Mouse (Mus musculus): Measurements from ENCODE around the gene Cnih2.
"Not testable (repeated sequence)": the region's sequence is repeated elsewhere in the genome, so short reads cannot be mapped to it uniquely, and the experiment has no call there.

The Cnih2 gene

GRCm38 (mm10) chr19:5094243-5094632 is 4.1 kb downstream of the Cnih2 start:
- peak; percentile 99 to 100 for DNase-seq (ENCODE audit: low spot score in 2 of 2)

DNA sequence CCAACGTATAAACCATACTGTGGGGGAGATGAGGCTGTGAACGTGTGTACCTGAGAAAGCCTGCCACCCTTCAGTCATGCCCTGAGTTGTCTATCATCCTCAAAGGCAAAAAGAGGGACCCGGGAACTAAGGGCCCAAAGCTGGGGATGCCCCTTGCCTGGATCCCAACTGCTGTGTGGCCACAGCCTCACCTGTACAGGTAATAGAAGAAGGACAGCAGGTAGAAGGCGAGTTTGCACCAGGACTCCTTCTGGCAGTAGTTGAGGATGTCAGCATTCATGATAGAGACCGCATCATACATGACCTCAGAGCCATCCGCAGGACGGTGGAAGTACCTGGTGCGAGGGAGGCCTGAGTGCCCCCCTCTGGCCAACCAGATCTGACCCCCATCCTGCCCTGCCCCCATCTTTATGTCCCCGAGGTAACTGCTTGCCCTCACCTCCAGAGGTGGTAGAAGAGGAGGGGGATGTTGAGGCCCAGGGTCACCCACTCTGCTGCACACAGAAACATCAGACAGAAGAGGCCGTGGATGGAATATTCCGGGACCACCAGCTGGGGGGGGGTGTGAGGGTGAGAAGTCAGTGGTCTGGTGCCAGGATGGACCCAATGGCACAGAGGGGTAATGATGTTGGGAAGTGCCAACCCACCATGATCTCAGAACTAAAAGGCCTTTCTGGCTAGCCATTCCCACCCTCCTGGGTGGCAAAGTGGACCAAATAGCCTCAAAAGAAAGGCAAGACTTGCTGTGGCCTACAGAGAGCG is 4.7 kb downstream of the Cnih2 start:
- no peak for DNase-seq (ENCODE audit: low spot score in 2 of 2)

GRCm38 (mm10) chr19:5092083-5092482 is 6.2 kb downstream of the Cnih2 start:
- DNase-seq (ENCODE audit: low spot score in 2 of 2), result no peak

GRCm38 (mm10) chr19:5089324-5089723 is 9.0 kb downstream of the Cnih2 start:
- DNase-seq (ENCODE audit: low spot score in 2 of 2), result no peak

GRCm38 (mm10) chr19:5087884-5088728 is 10.2 kb downstream of the Cnih2 start, which contains the start of gene Yif1a:
Yif1a (plus strand) TSS chr19:5088538.
- peak; percentile 95 to 96 for DNase-seq (ENCODE audit: low spot score in 2 of 2)

GRCm38 (mm10) chr19:5086533-5086932 is 11.8 kb downstream of the Cnih2 start:
- DNase-seq (ENCODE audit: low spot score in 2 of 2), result not testable (repeated sequence)

- peak in 1 of 2 experiments; percentile 57 for DNase-seq (ENCODE audit: low spot score in 2 of 2)
Measured at GRCm38 (mm10) chr19:5085145-5085863, 13.0 kb downstream of the Cnih2 start, which contains the start of gene Tmem151a. Tmem151a (minus strand) TSS chr19:5085531.

- no peak for DNase-seq (ENCODE audit: low spot score in 2 of 2)
Measured at GRCm38 (mm10) chr19:5084834-5085144, 13.5 kb downstream of the Cnih2 start.

- DNase-seq (ENCODE audit: low spot score in 2 of 2), result peak in 1 of 2 experiments; percentile 62
Measured at GRCm38 (mm10) chr19:5083961-5084833, 14.1 kb downstream of the Cnih2 start.

DNA sequence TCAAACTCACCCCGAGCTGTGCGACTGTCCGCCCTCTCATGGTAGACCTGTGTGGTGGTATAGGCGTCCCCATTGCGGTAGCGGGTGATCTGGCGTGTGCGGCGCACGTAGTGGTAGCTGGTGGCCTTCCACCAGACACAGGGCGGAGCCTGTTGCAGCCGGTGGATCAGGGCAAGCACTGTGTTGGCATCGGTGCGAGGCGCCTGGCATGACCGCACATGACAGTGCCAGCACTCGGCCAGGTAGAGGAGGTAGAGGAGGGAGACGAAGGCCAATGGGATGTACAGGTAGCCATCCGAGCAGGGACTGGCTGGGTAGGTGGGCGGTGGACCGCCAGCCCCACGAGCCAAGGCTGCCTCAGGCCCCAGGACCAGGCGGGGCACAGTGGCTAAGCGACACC is 15.7 kb downstream of the Cnih2 start:
- no peak for DNase-seq (ENCODE audit: low spot score in 2 of 2)

DNA sequence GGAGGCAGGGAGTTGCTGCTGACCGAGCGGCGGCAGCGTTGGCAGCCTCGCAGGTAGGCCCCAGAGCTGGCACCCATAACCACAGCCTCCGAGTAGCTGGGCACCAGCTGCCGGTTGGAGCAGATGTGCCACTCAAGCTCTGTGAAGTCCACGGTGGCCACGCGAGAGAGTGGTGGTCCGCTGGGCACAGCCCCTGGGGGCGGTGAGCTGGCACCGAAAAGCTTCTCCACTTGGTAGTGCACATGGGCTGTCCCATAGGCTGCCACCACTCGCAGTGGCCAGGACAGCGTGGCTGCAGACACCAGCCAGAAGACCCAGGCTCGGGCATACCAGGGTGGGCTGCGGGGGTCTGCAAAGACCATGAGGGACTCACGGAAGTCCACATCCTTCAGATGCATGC is 16.3 kb downstream of the Cnih2 start:
- no peak for DNase-seq (ENCODE audit: low spot score in 2 of 2)

- DNase-seq (ENCODE audit: low spot score in 2 of 2), result no peak
Measured at GRCm38 (mm10) chr19:5079279-5079678, 19.0 kb downstream of the Cnih2 start.

- DNase-seq (ENCODE audit: low spot score in 2 of 2), result no peak
Measured at GRCm38 (mm10) chr19:5073518-5073917, 24.8 kb downstream of the Cnih2 start.

DNA sequence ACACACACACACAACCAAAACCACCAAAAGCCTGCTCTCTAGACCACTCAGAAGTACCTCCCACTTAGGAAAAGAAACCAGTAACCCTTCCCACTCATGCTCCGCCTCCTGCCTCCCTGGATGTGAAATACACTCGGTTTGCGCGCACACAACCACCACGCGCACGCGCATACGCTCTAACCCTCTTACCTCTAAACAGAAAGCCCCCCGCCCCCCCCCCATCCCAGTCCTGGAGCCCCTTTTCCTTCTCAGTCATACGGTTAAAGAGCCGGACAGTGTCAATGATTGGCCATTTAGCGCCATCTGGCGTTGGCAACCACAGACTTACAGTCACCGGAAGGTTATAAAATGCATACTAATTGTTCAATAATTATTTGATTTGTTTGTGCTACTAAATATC is 25.3 kb downstream of the Cnih2 start:
- no peak for DNase-seq (ENCODE audit: low spot score in 2 of 2)

GRCm38 (mm10) chr19:5072389-5073019 is 25.8 kb downstream of the Cnih2 start:
- no peak for DNase-seq (ENCODE audit: low spot score in 2 of 2)

- DNase-seq (ENCODE audit: low spot score in 2 of 2), result no peak
Measured at GRCm38 (mm10) chr19:5071545-5072369, 26.6 kb downstream of the Cnih2 start.

DNA sequence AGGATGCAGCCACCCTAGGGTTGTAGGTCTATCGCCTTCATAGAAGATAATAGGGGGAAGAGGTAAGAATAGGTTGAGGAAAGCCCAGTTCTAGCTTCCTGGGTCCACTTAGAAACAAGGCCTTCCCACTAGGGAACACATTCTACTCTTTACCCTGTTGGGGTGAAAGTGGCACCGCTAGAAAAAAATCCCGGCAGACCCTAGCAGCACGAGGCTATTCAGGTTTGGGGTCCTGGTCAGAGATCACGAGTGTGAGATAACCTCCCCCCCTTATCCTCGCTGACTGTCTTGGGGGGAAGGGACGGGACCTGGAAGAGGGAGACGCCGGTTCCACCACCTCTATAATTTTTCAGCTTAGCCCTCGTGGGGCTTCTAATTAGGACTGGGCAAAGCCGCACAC is 27.2 kb downstream of the Cnih2 start:
- no peak for DNase-seq (ENCODE audit: low spot score in 2 of 2)

DNA sequence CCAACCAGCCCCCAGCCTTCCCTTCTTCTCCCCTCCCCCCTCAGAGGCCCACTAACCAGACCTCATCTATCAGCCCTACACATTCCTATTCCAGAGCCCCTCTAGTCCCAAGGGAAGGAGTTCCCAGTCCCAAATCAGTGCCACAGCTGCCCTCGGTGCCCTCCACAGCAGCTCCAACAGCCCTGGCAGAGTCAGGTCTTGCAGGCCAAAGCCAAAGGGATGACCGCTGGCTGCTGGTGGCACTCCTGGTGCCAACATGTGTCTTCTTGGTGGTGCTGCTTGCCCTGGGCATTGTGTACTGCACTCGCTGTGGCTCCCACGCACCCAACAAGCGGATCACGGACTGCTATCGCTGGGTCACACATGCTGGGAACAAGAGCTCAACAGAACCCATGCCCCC is 28.3 kb downstream of the Cnih2 start:
- DNase-seq (ENCODE audit: low spot score in 2 of 2), result no peak

- no peak for DNase-seq (ENCODE audit: low spot score in 2 of 2)
Measured at GRCm38 (mm10) chr19:5069486-5069885, 28.8 kb downstream of the Cnih2 start.

Measured in right cerebral cortex, adult 2 months (tissue).